Mouse (Mus musculus) midbrain, embryonic 15.5 days (tissue): Measurements from ENCODE around the gene Commd1. TPM values are rescaled to one million over a fixed set of nuclear protein-coding genes. Genes with fewer than 3 reads are reported as not detected.

Source experiments
- ATAC-seq: fragments of 200-750 bp; cut with Nextera tagmentation; replicated peaks from 2 replicates; pipeline ENCODE4 v1.8.0; 2017; ENCODE audit warnings: moderate TSS enrichment
- H3K27ac ChIP-seq: fragments of 300-500 bp; sonication (generic); 2 replicates; pipeline ENCODE4 v1.5.1; 2015; ENCODE audit warnings: mild to moderate bottlenecking, inconsistent platforms
- H3K27me3 ChIP-seq: fragments of 300-500 bp; sonication (generic); replicated peaks from 2 replicates; pipeline ENCODE4 v1.6.1; 2015; ENCODE audit warnings: inconsistent platforms
- H3K36me3 ChIP-seq: fragments of 300-500 bp; sonication (generic); replicated peaks from 2 replicates; pipeline ENCODE4 v1.6.1; 2015; ENCODE audit warnings: inconsistent platforms
- H3K4me1 ChIP-seq: fragments of 300-500 bp; sonication (generic); 2 replicates; pipeline ENCODE4 v1.6.1; 2015; ENCODE audit warnings: inconsistent platforms
- H3K4me2 ChIP-seq: fragments of 300-500 bp; sonication (generic); 2 replicates; pipeline ENCODE4 v1.6.1; 2015; ENCODE audit warnings: inconsistent platforms, mild to moderate bottlenecking, moderate library complexity
- H3K4me3 ChIP-seq: fragments of 300-500 bp; sonication (generic); 2 replicates; pipeline ENCODE4 v1.5.1; 2015; ENCODE audit warnings: mild to moderate bottlenecking, inconsistent platforms
- H3K9ac ChIP-seq: fragments of 300-500 bp; sonication (generic); 2 replicates; pipeline ENCODE4 v1.6.1; 2015; ENCODE audit warnings: mild to moderate bottlenecking, inconsistent platforms
- H3K9me3 ChIP-seq: fragments of 300-500 bp; sonication (generic); 2 replicates; pipeline ENCODE4 v1.6.1; 2016; ENCODE audit warnings: inconsistent platforms
- WGBS: fragments of 180-500 bp; shearing (Covaris S2); methylation state at CpG from one replicate; pipeline ENCODE4 v1.1.7; 2015; ENCODE audit warnings: mixed read lengths; 5-methylcytosine and 5-hydroxymethylcytosine counted together
- polyA plus RNA-seq: library from polyadenylated mRNA; unstranded; fragments of >200 nt; fragmentation: Nextera tagmentation; extraction: Ambion mirVana; gene quantifications from 2 replicates; pipeline ENCODE4 v1.2.1, GENCODE M21; 2015

The Commd1 gene
- polyA plus RNA-seq, 1 experiment from 2014 or later, result 241 TPM

DNA sequence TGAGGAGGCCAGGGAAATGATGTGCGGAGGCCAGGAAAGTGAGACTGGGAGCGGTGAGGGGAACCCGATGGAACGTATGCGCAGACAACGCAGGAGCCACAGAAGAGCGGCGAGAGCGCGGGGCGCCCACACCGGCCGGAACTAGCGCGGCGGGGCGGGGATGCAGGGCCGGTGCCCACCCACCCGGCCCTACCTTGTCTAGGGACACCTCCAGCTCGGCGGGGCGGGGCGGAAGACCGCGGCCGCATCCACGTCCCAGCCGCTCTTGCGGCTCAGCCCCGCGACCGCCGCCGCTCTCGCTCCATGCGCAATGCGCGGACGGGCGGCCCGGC, 122.9 kb downstream of the Commd1 start:
- H3K4me1 ChIP-seq, result peaks cover 24% of the 10 kb centered on the region
- H3K4me2 ChIP-seq, result peak overlapping the region; percentile 97
- no peaks in the 10 kb centered on the region for H3K36me3 ChIP-seq
- H3K4me3 ChIP-seq, result peak overlapping the region; percentile 74
- peaks cover 58% of the 10 kb centered on the region for H3K27me3 ChIP-seq
- ATAC-seq, result no peak
- H3K9me3 ChIP-seq, result no peaks in the 10 kb centered on the region
- under 1% methylated on average over 19 of the region's 41 CpGs for whole genome bisulfite sequencing
- H3K9ac ChIP-seq, result peak overlapping the region; percentile 51
- no peak overlapping the region for H3K27ac ChIP-seq

DNA sequence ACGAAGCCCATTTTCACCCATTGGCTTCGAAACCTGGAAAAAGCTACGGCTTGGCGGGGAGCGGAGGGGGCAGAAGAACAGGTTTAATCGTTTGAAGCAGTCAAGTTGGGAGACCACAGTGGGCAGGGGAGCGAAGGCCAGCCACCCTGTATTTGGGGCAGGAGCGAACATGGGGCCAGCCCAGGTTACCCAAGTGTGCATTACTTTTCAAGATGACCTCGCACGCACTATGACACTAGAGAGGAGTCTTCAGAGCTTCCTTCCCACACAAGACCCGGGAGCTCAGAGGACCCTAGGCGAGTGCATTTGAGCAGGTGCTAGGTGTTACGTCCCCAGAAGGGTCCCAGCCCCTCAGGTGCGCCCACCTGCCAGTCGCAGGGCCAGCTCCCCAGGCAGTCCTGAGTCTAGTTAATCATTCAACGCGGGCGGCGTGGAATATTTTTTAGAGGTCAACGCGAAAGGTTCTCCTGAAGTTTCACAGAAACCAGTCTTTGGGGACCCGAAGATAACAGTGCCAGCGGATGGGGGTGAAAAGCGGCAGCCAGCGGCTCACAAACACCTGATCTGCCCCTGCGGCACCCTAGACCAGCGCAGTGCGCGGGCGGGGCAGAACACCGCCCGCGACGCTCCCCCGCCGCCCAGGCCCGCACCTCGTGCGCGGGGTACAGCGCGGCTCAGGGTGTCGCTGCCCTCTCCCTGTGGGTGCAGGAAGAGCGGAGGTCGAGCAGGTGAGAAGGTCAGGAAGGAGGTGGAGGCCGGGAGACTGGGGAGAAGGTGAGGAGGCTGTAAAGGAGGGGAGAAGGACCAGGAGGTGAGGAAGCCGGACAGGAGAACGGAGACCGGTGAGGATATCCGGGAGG, 123.5 kb downstream of the Commd1 start:
- Histone ChIP-seq H3K9me3 (no peaks in the 10 kb centered on the region), H3K27me3 (peaks cover 58% of the 10 kb centered on the region), H3K4me2 (peak overlapping the region; percentile 97), H3K36me3 (no peaks in the 10 kb centered on the region), H3K4me1 (peaks cover 24% of the 10 kb centered on the region), H3K4me3 (peak overlapping the region; percentile 74), H3K9ac (peak overlapping the region; percentile 51), H3K27ac (no peak overlapping the region)
- WGBS, result 2% methylated on average over 50 of the region's 50 CpGs
- ATAC-seq, result peak; percentile 46; the same call in 1 of the 2 replicates

DNA sequence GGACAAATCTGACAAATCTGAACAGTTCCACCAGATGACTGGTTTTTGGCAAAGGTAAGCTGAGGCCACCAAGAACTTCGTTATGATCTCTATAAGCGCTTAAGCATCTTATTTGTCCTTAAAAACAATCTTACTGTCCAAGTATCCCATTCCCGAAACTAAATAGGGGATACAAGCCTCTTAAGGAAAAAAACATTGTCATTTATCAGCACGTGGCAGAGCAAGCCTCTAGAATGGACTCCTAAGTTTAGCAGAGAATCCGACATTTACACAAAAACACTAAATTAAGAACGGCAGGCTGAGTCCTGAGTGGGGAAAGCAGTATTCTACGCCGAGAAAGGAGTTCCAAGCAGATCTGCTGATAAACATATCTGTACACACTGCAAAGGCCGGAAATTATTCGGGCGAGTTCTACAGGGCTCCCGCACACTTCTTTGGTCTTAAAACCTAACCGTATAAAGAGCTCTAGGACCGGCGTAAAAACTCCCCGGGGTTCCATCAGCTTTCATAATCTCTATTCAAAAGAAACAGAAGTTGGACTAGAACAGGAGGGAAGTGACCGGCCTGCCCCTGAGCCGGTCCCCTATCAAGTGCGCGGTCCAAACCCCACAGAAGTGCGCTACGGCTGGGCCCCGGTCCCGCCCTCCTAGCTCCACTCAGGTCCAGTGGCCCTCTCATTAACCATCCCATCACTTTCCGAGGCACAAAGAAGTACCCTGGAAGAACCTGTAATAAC, 124.3 kb downstream of the Commd1 start:
- H3K9ac ChIP-seq, result no peak overlapping the region
- H3K36me3 ChIP-seq, result no peaks in the 10 kb centered on the region
- peak overlapping the region; percentile 97 for H3K4me2 ChIP-seq
- H3K4me3 ChIP-seq, result peak overlapping the region; percentile 74
- peaks cover 24% of the 10 kb centered on the region for H3K4me1 ChIP-seq
- no peaks in the 10 kb centered on the region for H3K9me3 ChIP-seq
- H3K27ac ChIP-seq, result no peak overlapping the region
- no peak for ATAC-seq
- WGBS, result 16% methylated on average over 25 of the region's 25 CpGs
- peaks cover 55% of the 10 kb centered on the region for H3K27me3 ChIP-seq

DNA sequence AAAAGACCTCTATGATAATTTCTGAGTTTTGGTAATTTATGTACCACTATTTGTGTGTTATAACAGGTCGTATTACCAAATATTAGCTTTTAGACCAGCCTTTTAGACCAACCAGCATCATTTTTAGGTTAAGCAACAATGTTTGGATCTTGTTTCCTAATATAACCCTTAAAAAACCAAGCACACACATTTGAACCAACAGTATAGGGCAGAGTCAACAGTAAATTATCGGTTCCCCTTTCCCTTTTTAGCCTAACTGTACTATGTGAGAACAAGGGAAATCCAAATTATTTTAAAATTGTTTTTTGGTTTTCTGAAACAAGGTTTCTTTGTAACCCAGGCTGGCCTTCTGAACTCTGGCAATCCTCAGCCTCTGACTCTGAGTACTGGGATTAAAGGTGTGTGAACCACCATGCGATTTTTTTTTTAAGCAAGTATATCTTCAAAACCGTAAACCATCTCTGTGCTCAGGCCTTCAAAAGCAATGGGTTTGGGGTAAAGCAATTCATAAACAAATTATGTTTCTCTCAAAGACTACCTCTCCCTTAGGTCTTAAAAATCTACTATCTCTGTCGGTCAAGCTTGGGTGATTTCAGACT, 125.0 kb downstream of the Commd1 start:
- 77% methylated on average over 5 of the region's 5 CpGs for WGBS
- Histone ChIP-seq H3K9ac (no peak overlapping the region), H3K27me3 (peaks cover 52% of the 10 kb centered on the region), H3K36me3 (no peaks in the 10 kb centered on the region), H3K27ac (no peak overlapping the region), H3K4me2 (no peak overlapping the region), H3K9me3 (no peaks in the 10 kb centered on the region), H3K4me3 (no peak overlapping the region), H3K4me1 (peaks cover 24% of the 10 kb centered on the region)
- no peak for ATAC-seq

DNA sequence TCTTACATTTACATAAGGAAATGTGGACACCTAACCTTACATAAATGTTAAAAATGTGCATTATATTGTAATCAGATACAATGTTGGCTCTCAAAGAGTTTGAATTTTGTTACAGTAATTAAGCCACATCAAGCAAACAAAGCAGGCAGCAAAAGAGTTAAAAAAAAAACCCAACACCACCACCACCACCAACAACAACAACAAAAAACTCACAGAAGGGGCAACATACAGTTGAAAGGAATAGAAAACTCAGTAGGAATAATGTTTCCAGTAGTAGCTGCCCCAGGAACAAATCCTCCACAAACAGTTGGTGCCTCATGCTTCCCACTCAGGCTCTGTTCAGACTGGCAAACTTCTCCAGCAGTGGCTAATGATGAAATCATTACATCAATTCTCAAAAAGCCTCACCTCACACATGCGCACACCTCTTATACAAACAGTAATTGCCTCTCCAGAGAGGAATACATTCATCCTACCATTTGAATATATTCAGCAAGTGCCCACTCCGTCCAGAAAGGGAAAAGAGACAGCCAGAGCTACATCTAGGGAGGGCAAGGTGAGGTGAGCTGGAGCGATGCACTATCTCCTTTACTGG, 125.7 kb downstream of the Commd1 start:
- no peak overlapping the region for H3K27ac ChIP-seq
- no peak for ATAC-seq
- H3K27me3 ChIP-seq, result peaks cover 46% of the 10 kb centered on the region
- H3K36me3 ChIP-seq, result no peaks in the 10 kb centered on the region
- no peak overlapping the region for H3K4me3 ChIP-seq
- H3K9ac ChIP-seq, result no peak overlapping the region
- no peak overlapping the region for H3K4me2 ChIP-seq
- WGBS, result 83% methylated on average over 3 of the region's 3 CpGs
- H3K9me3 ChIP-seq, result no peaks in the 10 kb centered on the region
- H3K4me1 ChIP-seq, result peaks cover 24% of the 10 kb centered on the region

DNA sequence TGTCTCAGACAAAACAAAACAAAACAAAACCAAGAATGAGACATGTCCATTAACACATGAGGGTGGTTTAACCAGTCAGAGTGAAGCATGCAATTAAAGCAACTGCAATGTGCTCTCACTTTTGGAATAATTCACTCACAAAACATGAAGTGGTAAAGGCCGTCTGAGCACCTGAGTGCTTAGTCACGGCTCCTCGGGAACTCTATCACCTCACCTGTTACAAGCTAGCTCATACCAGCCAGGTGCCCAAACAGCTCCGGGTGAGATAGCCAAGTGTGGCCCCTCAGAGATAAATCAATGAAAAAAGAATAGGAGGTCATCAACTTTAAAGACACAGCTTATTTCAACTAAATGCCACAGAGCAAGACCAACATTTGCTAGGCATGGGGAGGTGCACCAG, 127.6 kb downstream of the Commd1 start:
- no peak for ATAC-seq
- WGBS, result 90% methylated on average over 4 of the region's 4 CpGs
- Histone ChIP-seq H3K9ac (no peak overlapping the region), H3K27ac (no peak overlapping the region), H3K4me1 (peaks cover 14% of the 10 kb centered on the region), H3K4me2 (no peak overlapping the region), H3K27me3 (peaks cover 31% of the 10 kb centered on the region), H3K4me3 (no peak overlapping the region), H3K36me3 (no peaks in the 10 kb centered on the region), H3K9me3 (no peaks in the 10 kb centered on the region)

DNA sequence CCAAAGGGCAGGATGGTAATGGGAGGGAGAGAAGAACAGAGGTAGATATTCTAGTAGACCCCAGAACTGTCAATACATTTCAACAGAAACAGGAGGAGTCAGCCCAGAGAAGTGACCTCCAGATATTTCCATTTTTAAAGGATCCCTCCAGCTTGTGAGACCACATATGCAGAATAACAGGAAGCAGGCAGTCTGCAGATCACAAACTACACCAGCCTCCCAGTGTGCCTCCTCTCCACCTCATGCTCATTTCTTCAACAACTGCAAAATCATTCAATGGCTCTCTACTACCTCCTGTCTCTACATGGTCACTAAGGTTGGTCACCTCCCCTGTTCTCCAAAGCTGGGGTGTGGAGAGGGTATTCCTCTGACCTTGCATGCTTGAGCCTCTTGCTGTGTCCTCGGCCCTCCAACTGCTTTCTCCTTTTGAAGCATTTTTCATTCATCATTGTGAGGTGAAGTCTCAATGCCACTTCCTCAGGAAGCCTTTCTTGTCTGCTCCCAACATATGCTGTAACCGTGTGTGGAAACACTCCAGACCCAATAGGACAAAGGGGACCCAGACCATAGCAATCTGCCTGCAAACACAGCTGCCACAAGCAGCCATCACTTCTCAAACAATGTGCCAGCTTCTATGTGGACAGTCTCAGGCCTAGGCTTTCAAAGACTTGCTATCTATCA, 128.6 kb downstream of the Commd1 start:
- no peak overlapping the region for H3K4me2 ChIP-seq
- no peak overlapping the region for H3K4me3 ChIP-seq
- peaks cover 23% of the 10 kb centered on the region for H3K27me3 ChIP-seq
- WGBS, result 54% methylated on average over 2 of the region's 2 CpGs
- H3K4me1 ChIP-seq, result peaks cover 8% of the 10 kb centered on the region
- no peak for ATAC-seq
- H3K9ac ChIP-seq, result no peak overlapping the region
- no peaks in the 10 kb centered on the region for H3K9me3 ChIP-seq
- no peaks in the 10 kb centered on the region for H3K36me3 ChIP-seq
- H3K27ac ChIP-seq, result no peak overlapping the region

DNA sequence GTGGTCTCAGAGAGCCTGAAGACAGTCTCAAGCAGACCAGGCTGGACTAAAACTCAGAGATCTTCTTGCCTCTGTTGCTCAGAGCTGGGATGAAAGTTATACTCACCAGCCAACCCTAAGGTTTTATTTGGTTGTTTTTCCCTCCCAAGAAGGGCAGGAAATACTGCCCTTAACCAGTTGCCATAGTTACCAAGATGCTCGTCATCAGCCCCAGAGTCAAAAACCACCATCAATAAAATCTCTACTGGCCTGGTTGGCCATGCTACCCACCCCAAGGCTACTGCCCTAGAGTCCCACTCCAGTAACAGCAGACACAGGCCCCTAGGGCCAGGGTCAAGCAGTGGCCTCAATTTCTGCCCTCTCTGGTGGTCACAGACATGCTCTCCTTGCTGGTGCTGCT, 129.7 kb downstream of the Commd1 start:
- H3K4me2 ChIP-seq, result no peak overlapping the region
- H3K27me3 ChIP-seq, result peaks cover 12% of the 10 kb centered on the region
- ATAC-seq, result 0 out of 2 replicates have a peak, but pooled peaks have one; percentile 11
- no peaks in the 10 kb centered on the region for H3K4me1 ChIP-seq
- H3K36me3 ChIP-seq, result no peaks in the 10 kb centered on the region
- H3K9ac ChIP-seq, result no peak overlapping the region
- 70% methylated on average over 1 of the region's 1 CpGs for WGBS
- H3K27ac ChIP-seq, result no peak overlapping the region
- H3K4me3 ChIP-seq, result no peak overlapping the region
- no peaks in the 10 kb centered on the region for H3K9me3 ChIP-seq

DNA sequence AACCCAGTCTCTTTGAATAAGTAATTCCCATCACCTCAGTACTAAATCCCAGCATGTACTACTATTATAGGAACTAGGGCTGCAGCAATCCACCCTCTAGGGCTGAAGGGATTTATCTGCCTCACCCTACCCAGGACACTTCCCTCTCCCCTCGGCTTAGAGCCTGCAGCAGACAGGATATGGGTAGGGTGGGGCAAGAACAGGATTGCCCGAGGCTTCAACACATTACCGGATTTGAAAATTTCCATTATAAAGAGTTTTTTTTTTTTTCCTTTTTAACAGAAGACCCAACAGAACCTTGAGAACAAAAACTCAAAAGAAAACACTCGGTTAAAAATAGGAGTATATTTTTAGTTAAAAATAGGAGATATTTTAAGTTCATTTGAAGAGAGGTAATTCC, 130.8 kb downstream of the Commd1 start:
- WGBS, result 36% methylated on average over 4 of the region's 4 CpGs
- Histone ChIP-seq H3K27ac (no peak overlapping the region), H3K9me3 (no peaks in the 10 kb centered on the region), H3K4me1 (no peaks in the 10 kb centered on the region), H3K4me3 (no peak overlapping the region), H3K27me3 (peaks cover under 1% of the 10 kb centered on the region), H3K9ac (no peak overlapping the region), H3K36me3 (no peaks in the 10 kb centered on the region), H3K4me2 (no peak overlapping the region)
- no peak for ATAC-seq

DNA sequence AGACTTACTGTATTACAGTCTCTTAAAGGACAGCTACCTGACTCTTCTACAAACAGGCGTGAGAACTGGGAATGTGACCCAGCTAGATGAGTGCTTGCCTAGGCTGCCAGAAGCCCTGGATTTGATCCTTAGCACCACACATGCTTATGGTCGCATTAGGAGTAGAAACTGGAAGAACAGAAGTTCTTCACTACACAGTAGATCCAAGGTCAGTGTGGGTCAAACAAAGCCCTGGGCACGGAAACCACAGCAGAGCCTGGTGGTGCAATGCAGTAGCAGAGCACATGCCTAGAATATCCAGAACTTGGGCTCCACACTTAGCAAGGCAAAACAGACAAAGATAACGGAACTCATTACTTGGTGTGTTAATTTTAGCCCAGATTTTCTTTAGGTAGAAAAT, 132.1 kb downstream of the Commd1 start:
- ATAC-seq, result no peak
- H3K4me2 ChIP-seq, result no peak overlapping the region
- H3K4me3 ChIP-seq, result no peak overlapping the region
- WGBS, result 84% methylated on average over 4 of the region's 4 CpGs
- no peak overlapping the region for H3K9ac ChIP-seq
- no peaks in the 10 kb centered on the region for H3K9me3 ChIP-seq
- H3K27me3 ChIP-seq, result no peaks in the 10 kb centered on the region
- H3K27ac ChIP-seq, result no peak overlapping the region
- H3K36me3 ChIP-seq, result no peaks in the 10 kb centered on the region
- no peaks in the 10 kb centered on the region for H3K4me1 ChIP-seq

DNA sequence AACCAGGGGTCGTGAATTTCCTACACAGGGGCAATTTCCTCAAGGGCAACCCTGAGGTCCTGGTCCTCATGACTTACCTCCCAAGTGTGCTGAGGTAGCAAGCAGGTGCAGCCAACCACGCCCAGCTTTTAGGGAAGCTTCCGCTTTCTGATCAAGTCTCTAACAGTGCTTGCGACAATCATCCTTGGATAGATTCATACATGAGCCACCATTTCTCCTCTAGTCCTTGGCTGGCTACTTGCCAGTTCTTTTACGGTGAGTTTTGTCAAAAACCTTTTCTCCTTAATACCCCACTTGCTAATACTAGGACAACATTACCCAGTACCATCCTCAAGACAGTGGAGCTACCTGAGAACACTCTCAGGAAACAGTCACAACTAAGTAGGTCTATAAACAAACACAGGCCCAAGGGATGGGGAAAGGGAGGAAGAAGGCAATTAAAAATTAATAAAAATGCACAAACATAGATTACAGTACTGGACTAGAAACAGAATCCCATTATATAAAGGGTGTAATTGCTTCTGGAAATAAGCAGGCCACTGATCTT, 133.5 kb downstream of the Commd1 start:
- no peak overlapping the region for H3K4me2 ChIP-seq
- H3K27me3 ChIP-seq, result no peaks in the 10 kb centered on the region
- H3K27ac ChIP-seq, result no peak overlapping the region
- ATAC-seq, result no peak
- H3K4me1 ChIP-seq, result no peaks in the 10 kb centered on the region
- H3K9ac ChIP-seq, result no peak overlapping the region
- 91% methylated on average over 5 of the region's 5 CpGs for WGBS
- no peaks in the 10 kb centered on the region for H3K9me3 ChIP-seq
- no peaks in the 10 kb centered on the region for H3K36me3 ChIP-seq
- no peak overlapping the region for H3K4me3 ChIP-seq
